Mouse (Mus musculus) testis, adult 2 months (tissue): ENCODE measurements around the gene H13. TPM values are rescaled to one million over a fixed set of nuclear protein-coding genes. Genes with fewer than 3 reads are reported as not detected.

Source experiments
- H3K27ac ChIP-seq: fragments of 200-500 bp; 2 replicates; pipeline ENCODE4 v1.5.1; 2012; ENCODE audit warnings: low read depth, low read length; ENCODE audit not compliant: control insufficient read depth, insufficient read depth
- H3K27me3 ChIP-seq: fragments of 200-500 bp; 2 replicates; pipeline ENCODE4 v1.6.1; 2012; ENCODE audit warnings: mild to moderate bottlenecking, low read length, moderate library complexity; ENCODE audit not compliant: control insufficient read depth, insufficient read depth
- H3K36me3 ChIP-seq: fragments of 200-500 bp; 2 replicates; pipeline ENCODE4 v1.6.1; 2012; ENCODE audit warnings: mild to moderate bottlenecking, low read length; ENCODE audit not compliant: control insufficient read depth, insufficient read depth
- H3K4me1 ChIP-seq: fragments of 200-500 bp; 2 replicates; pipeline ENCODE4 v1.6.1; 2012; ENCODE audit warnings: low read length; ENCODE audit not compliant: control insufficient read depth, insufficient read depth
- H3K4me3 ChIP-seq: fragments of 200-500 bp; 2 replicates; pipeline ENCODE4 v1.5.1; 2012; ENCODE audit warnings: low read depth, mild to moderate bottlenecking, low read length, moderate library complexity, mixed read lengths; ENCODE audit not compliant: control insufficient read depth
- CTCF ChIP-seq: fragments of 200-500 bp; IDR thresholded peaks from 2 replicates; pipeline ENCODE4 v1.5.1; 2012; ENCODE audit warnings: low read depth, mild to moderate bottlenecking, inconsistent platforms, low read length, moderate library complexity; ENCODE audit not compliant: control insufficient read depth, insufficient read depth, insufficient replicate concordance
- POLR2A ChIP-seq: fragments of 200-500 bp; IDR thresholded peaks from 2 replicates; pipeline ENCODE4 v1.6.1; 2012; ENCODE audit warnings: low read depth, mild to moderate bottlenecking, inconsistent platforms, low read length, moderate library complexity; ENCODE audit not compliant: control insufficient read depth
- polyA plus RNA-seq: library from polyadenylated mRNA; depleted of rRNA; stranded (reverse); fragments of >200 nt; gene quantifications from 2 replicates; pipeline ENCODE4 v1.2.3, GENCODE M21; 2012

H13 gene
- polyA plus RNA-seq, 1 experiment: 84.7 TPM

- Histone ChIP-seq H3K4me3 (no peak overlapping the region), H3K27me3 (no peaks in the 10 kb centered on the region), H3K36me3 (no peaks in the 10 kb centered on the region), H3K27ac (no peak overlapping the region), H3K4me1 (peaks cover 14% of the 10 kb centered on the region)
- TF ChIP-seq CTCF (no peak), POLR2A (no peak)
Observed at GRCm38 (mm10) chr2:152728594-152728993, 59.3 kb downstream of the H13 start.

- H3K4me3 ChIP-seq: no peak overlapping the region
- no peaks in the 10 kb centered on the region for H3K36me3 ChIP-seq
- H3K27ac ChIP-seq: 0 out of 2 replicates have a peak overlapping the region, but pooled peaks have one; percentile 40
- no peaks in the 10 kb centered on the region for H3K27me3 ChIP-seq
- TF ChIP-seq CTCF (no peak), POLR2A (no peak)
- H3K4me1 ChIP-seq: peaks cover 9% of the 10 kb centered on the region
Observed at GRCm38 (mm10) chr2:152729013-152729635, 59.9 kb downstream of the H13 start.

- H3K27ac ChIP-seq: peak overlapping the region; percentile 51; the same call in 1 of the 2 replicates
- no peaks in the 10 kb centered on the region for H3K36me3 ChIP-seq
- no peaks in the 10 kb centered on the region for H3K27me3 ChIP-seq
- H3K4me1 ChIP-seq: peaks cover 11% of the 10 kb centered on the region
- TF ChIP-seq POLR2A: no peak
- no peak for TF ChIP-seq CTCF
- no peak overlapping the region for H3K4me3 ChIP-seq
Observed at GRCm38 (mm10) chr2:152729636-152730020, 60.4 kb downstream of the H13 start.

GRCm38 (mm10) chr2:152733201-152733600 lies 63.9 kb downstream of the H13 start:
- H3K4me3 ChIP-seq: no peak overlapping the region
- H3K27ac ChIP-seq: no peak overlapping the region
- peaks cover 38% of the 10 kb centered on the region for H3K4me1 ChIP-seq
- no peaks in the 10 kb centered on the region for H3K27me3 ChIP-seq
- no peaks in the 10 kb centered on the region for H3K36me3 ChIP-seq
- TF ChIP-seq CTCF (no peak), POLR2A (no peak)

- Histone ChIP-seq H3K4me1 (peaks cover 39% of the 10 kb centered on the region), H3K36me3 (no peaks in the 10 kb centered on the region), H3K4me3 (peak overlapping the region; percentile 50)
Observed at GRCm38 (mm10) chr2:152734501-152734900, 65.2 kb downstream of the H13 start.

GRCm38 (mm10) chr2:152734984-152735383 lies 65.7 kb downstream of the H13 start:
- peak overlapping the region; percentile 65 for H3K4me3 ChIP-seq
- peak overlapping the region; percentile 41; the same call in 1 of the 2 replicates for H3K27ac ChIP-seq
- H3K4me1 ChIP-seq: peaks cover 37% of the 10 kb centered on the region
- H3K36me3 ChIP-seq: no peaks in the 10 kb centered on the region
- TF ChIP-seq POLR2A: no peak
- TF ChIP-seq CTCF: no peak
- no peaks in the 10 kb centered on the region for H3K27me3 ChIP-seq

More at GRCm38 (mm10) chr2:152734501-152734900, 65.2 kb downstream of the H13 start:
- no peak overlapping the region for H3K27ac ChIP-seq
- TF ChIP-seq CTCF (no peak), POLR2A (no peak)
- no peaks in the 10 kb centered on the region for H3K27me3 ChIP-seq

- Histone ChIP-seq H3K4me1 (peaks cover 33% of the 10 kb centered on the region), H3K27ac (peak within 1 kb of the TSS; percentile 41), H3K4me3 (peak within 1 kb of the TSS; percentile 72), H3K27me3 (no peaks in the 10 kb centered on the region), H3K36me3 (no peaks in the 10 kb centered on the region)
- TF ChIP-seq POLR2A: peak; percentile 70; the same call in 1 of the 2 replicates
- no peak for TF ChIP-seq CTCF
Observed at GRCm38 (mm10) chr2:152736090-152736601, 66.9 kb downstream of the H13 start, which contains the start of gene Id1. Id1 (plus strand) TSS chr2:152736251.
